Mouse (Mus musculus) stomach, postnatal 0 days (tissue): ENCODE results near the gene Cox5a. TPM values are rescaled to one million over a fixed set of nuclear protein-coding genes. Genes with fewer than 3 reads are reported as not detected.

Source experiments
- ATAC-seq: fragments of 200-750 bp; cut with Nextera tagmentation; 2 replicates; pipeline ENCODE4 v1.8.0; 2017; ENCODE audit not compliant: low FRiP score, low TSS enrichment
- DNase-seq: peaks from one replicate; pipeline ENCODE4 v3.0.0-alpha.2; 2016; ENCODE audit warnings: low spot score
- H3K27ac ChIP-seq: fragments of 300-500 bp; sonication (generic); replicated peaks from 2 replicates; pipeline ENCODE4 v1.5.1; 2014; ENCODE audit warnings: mild to moderate bottlenecking, control low read depth
- H3K27me3 ChIP-seq: fragments of 300-500 bp; sonication (generic); 2 replicates; pipeline ENCODE4 v1.6.1; 2014; ENCODE audit warnings: low read length; ENCODE audit not compliant: control insufficient read depth, insufficient read depth
- H3K36me3 ChIP-seq: fragments of 300-500 bp; sonication (generic); 2 replicates; pipeline ENCODE4 v1.6.1; 2014; ENCODE audit warnings: low read length, mixed read lengths; ENCODE audit not compliant: control insufficient read depth, insufficient read depth
- H3K4me1 ChIP-seq: fragments of 300-500 bp; sonication (generic); replicated peaks from 2 replicates; pipeline ENCODE4 v1.6.1; 2014; ENCODE audit warnings: antibody characterized with exemption; ENCODE audit not compliant: control insufficient read depth, insufficient read depth
- H3K4me2 ChIP-seq: fragments of 300-500 bp; sonication (generic); replicated peaks from 2 replicates; pipeline ENCODE4 v1.6.1; 2014; ENCODE audit warnings: low read depth, mild to moderate bottlenecking, control low read depth, moderate library complexity
- H3K4me3 ChIP-seq: fragments of 300-500 bp; sonication (generic); 2 replicates; pipeline ENCODE4 v1.5.1; 2014; ENCODE audit warnings: low read depth, low read length, control low read depth
- H3K9ac ChIP-seq: fragments of 300-500 bp; sonication (generic); 2 replicates; pipeline ENCODE4 v1.6.1; 2014; ENCODE audit warnings: mild to moderate bottlenecking, low read length, control low read depth, mixed read lengths
- H3K9me3 ChIP-seq: fragments of 300-500 bp; sonication (generic); 2 replicates; pipeline ENCODE4 v1.6.1; 2016; ENCODE audit warnings: low read length; ENCODE audit not compliant: control insufficient read depth
- CTCF ChIP-seq: IDR thresholded peaks from 2 replicates; pipeline ENCODE4 v1.5.1; 2016; ENCODE audit warnings: antibody characterized with exemption, low read depth, mild to moderate bottlenecking, moderate library complexity
- EP300 ChIP-seq: optimal IDR thresholded peaks from 2 replicates; pipeline ENCODE3; 2016; ENCODE audit warnings: antibody characterized with exemption
- WGBS: fragments of 180-500 bp; shearing (Covaris S2); extraction: QIAGEN DNeasy Blood & Tissue Kit; methylation state at CpG from one replicate; pipeline ENCODE4 v1.1.7; 2014; 5-methylcytosine and 5-hydroxymethylcytosine counted together
- polyA plus RNA-seq: library from polyadenylated mRNA; unstranded; fragments of >200 nt; fragmentation: Nextera tagmentation; extraction: Ambion mirVana; gene quantifications from 2 replicates; pipeline ENCODE4 v1.2.1, GENCODE M21; 2015

The Cox5a gene
- polyA plus RNA-seq, 1 experiment from 2014 or later, result 1,062 TPM

DNA sequence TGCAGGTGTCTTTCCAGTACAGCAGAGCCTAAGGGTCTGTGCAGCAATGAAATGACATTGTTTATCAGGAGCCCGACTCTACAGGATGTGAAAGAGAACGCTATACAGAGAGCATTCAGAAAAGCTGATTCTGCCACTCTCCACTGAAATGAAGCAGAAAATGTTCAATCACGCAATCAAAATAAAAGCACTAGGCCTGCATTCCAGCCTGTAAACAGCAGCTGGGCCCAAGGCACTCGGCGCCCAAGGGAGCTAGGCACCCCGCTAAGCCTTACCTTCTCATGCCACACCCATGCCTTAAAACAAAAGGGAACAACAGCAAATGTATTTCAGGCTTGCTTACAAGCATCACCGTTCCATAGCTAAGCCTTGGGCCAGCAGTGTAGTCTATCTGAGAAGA, 22.5 kb upstream of the Cox5a start:
- WGBS, result 59% methylated on average over 7 of the region's 7 CpGs
- Histone ChIP-seq H3K9ac (no peak overlapping the region), H3K4me2 (no peak overlapping the region), H3K27me3 (peaks cover 6% of the 10 kb centered on the region), H3K4me3 (no peak overlapping the region), H3K9me3 (no peaks in the 10 kb centered on the region), H3K4me1 (0 out of 2 replicates have a peak, but pooled peaks cover 4% of the 10 kb centered on the region), H3K27ac (no peak overlapping the region), H3K36me3 (no peaks in the 10 kb centered on the region)
- DNase-seq (no peak), ATAC-seq (no peak)
- TF ChIP-seq EP300 (no peak), CTCF (no peak)

DNA sequence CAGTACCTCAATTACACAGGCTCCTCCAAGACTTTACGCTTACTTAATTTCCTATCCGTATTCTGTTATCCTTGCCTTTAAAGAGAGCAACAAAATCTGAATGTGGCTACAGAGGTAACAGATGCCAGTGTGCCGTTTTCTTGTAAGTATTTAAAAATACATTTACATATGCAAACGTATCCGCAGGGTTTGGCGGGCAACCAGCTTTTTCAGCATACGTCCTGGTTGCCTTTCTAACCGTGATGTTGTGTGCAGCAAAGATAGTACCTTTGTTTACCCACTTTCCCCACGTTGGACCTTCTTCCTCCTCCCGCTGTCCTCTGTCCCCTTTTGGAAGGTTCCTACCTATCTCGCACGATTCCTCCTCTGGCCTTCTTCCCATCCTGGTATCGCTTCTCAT, 19.6 kb upstream of the Cox5a start:
- Histone ChIP-seq H3K9ac (no peak overlapping the region), H3K4me1 (0 out of 2 replicates have a peak, but pooled peaks cover 7% of the 10 kb centered on the region), H3K36me3 (no peaks in the 10 kb centered on the region), H3K27me3 (peaks cover 9% of the 10 kb centered on the region), H3K27ac (no peak overlapping the region), H3K4me2 (no peak overlapping the region), H3K4me3 (no peak overlapping the region), H3K9me3 (no peaks in the 10 kb centered on the region)
- no peak for TF ChIP-seq EP300
- ATAC-seq, result no peak
- 21% methylated on average over 13 of the region's 13 CpGs for WGBS
- no peak for DNase-seq

DNA sequence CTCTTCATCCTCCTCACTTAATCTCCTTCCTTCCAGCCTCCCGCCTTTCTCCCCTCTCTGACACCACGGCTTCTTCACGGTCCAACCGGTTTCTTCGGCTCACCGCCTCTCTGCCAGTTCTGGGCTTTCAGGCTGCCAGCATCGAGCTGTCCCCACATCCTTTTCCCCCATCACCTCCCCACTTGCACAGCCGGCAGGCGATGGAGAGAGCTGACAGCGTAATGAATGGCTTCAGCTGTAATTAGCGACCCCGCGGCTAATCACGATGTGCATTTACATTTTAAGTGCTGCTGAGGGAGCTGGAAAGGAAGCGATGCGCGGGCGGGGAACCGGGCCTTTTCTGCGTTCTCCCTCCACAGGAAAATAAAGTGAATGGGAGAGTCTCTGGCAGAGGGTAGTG, 19.2 kb upstream of the Cox5a start:
- H3K4me2 ChIP-seq, result no peak overlapping the region

DNA sequence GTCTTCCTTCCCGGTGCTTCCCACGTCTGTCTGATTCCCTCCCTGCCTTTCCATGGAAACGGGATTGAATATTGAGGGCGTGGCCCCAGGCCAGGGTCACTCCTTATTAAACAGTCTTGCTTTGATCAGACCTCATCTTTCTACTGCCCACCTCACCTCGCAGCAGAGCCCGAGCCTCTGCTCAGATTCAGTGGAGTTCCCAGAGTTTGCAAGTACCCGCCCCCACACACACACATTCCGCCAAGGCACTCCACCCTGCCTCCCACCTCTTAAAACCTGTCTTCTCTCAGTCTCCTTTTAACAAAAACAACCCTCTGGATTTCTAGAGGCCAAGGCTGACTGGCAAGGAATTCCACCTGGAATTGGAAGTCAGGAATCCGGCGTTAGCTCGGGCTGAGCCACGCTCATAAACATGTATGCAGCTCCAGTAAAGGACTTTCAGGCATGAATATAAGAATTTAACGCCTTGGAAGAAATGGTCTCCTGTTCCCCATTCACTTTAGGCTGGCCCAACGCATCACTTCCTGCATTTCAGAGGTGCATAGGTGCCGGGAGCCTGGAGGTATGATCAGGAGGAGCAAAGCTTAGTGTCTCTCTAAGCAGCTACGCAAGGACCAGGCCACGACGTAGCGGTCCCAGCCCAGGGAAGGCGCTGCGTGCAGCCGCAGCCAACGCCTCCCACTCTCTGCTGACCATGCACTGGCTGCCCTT, 18.0 kb upstream of the Cox5a start:
- ATAC-seq (peak; percentile 7; the same call in 1 of the 2 replicates), DNase-seq (peak; percentile 40)
- Histone ChIP-seq H3K27ac (no peak overlapping the region; the same call in 1 of the 2 replicates), H3K36me3 (no peaks in the 10 kb centered on the region), H3K4me3 (peak overlapping the region; percentile 43), H3K9me3 (no peaks in the 10 kb centered on the region), H3K9ac (0 out of 2 replicates have a peak overlapping the region, but pooled peaks have one; percentile 18), H3K27me3 (peaks cover 9% of the 10 kb centered on the region), H3K4me2 (peak overlapping the region; percentile 78), H3K4me1 (0 out of 2 replicates have a peak, but pooled peaks cover 7% of the 10 kb centered on the region)
- 5% methylated on average over 23 of the region's 23 CpGs for WGBS
- TF ChIP-seq EP300, result no peak
- no peak for TF ChIP-seq CTCF

More for the DNA sequence above, 19.2 kb upstream of the Cox5a start:
- no peak overlapping the region for H3K9ac ChIP-seq
- H3K9me3 ChIP-seq, result no peaks in the 10 kb centered on the region
- DNase-seq (no peak), ATAC-seq (no peak)
- 12% methylated on average over 20 of the region's 20 CpGs for WGBS
- H3K27me3 ChIP-seq, result peaks cover 9% of the 10 kb centered on the region
- 0 out of 2 replicates have a peak, but pooled peaks cover 7% of the 10 kb centered on the region for H3K4me1 ChIP-seq
- no peaks in the 10 kb centered on the region for H3K36me3 ChIP-seq
- TF ChIP-seq CTCF (no peak), EP300 (no peak)
- H3K4me3 ChIP-seq, result no peak overlapping the region
- no peak overlapping the region for H3K27ac ChIP-seq

DNA sequence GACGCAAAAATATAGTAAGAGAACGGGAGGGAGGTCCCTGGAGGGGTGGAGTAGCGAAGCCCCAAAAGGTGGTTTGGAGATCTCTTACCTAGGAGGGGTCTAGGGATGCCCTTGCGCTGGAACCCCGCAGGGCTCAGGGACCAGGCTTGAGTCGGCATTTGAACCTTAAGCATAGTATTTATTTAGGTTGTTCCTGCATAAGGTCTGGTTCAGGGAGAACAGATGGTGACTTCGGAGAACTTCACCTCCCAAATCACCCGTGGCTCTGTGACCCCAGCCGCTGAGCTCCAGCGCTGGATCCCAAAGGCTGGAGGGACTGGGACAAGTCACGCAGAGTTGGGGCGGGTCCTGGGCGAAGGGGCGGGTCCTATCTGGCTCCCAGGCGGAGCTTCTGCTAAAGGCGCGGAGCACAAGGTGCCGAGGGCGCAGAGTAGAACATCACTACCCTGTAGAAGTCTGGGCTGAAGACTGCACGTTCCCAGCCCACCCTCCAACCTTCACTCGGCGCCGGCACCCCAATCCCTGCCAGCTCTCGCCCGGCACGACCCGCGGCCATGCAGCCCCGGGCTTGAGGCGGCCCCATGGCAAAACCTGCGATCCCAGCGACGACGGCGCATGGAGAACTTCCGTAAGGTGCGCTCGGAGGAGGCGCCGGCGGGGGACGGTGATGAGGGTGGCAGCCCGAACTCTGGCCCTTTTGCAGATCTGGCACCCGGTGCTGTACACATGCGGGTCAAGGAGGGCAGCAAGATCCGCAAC, 17.3 kb upstream of the Cox5a start, which contains the start of gene Rpp25:
Rpp25 (plus strand) TSS at position 405 of the 759 bp plus-strand sequence.
- peaks cover 9% of the 10 kb centered on the region for H3K27me3 ChIP-seq
- peak within 1 kb of the TSS; percentile 78 for H3K4me2 ChIP-seq
- peak within 1 kb of the TSS; percentile 43 for H3K9ac ChIP-seq
- ATAC-seq (peak; percentile 79), DNase-seq (peak; percentile 81)
- WGBS, result under 1% methylated on average over 46 of the region's 46 CpGs
- TF ChIP-seq CTCF (no peak), EP300 (no peak)
- no peaks in the 10 kb centered on the region for H3K9me3 ChIP-seq
- peak within 1 kb of the TSS; percentile 8; the same call in 1 of the 2 replicates for H3K27ac ChIP-seq
- no peaks in the 10 kb centered on the region for H3K36me3 ChIP-seq
- 0 out of 2 replicates have a peak, but pooled peaks cover 7% of the 10 kb centered on the region for H3K4me1 ChIP-seq
- peak within 1 kb of the TSS; percentile 43 for H3K4me3 ChIP-seq
